Mouse (Mus musculus): ENCODE data around the gene Rhov. TPM values are rescaled to one million over a fixed set of nuclear protein-coding genes. Genes with fewer than 3 reads are reported as not detected.

Rhov gene
- polyA plus RNA-seq, 1 experiment = 0.15 TPM

GRCm38 (mm10) chr2:119229775-119230704 is 41.0 kb downstream of the Rhov start, which contains the start of gene Ppp1r14d:
Gene Ppp1r14d, minus strand, starts transcription at chr2:119229906.
- no peaks in the 10 kb centered on the region for H3K27me3 ChIP-seq (ENCODE audit: control insufficient read depth, insufficient read depth, low read length)
- no peaks in the 10 kb centered on the region for H3K4me1 ChIP-seq (ENCODE audit: control insufficient read depth, insufficient read depth, insufficient read length)
- no peak for TF ChIP-seq CTCF (IDR thresholded peaks at IDR 0.05; ENCODE audit: extremely low read depth, insufficient read depth, insufficient read length, insufficient replicate concordance)
- H3K4me3 ChIP-seq (ENCODE audit: extremely low read depth, insufficient read depth, insufficient read length) = no peak within 1 kb of the TSS
- 70% methylated on average over 6 of the region's 6 CpGs for WGBS
- no peak for DNase-seq (ENCODE audit: low read depth in 1 of 2, low spot score in 2 of 2)
- no peaks in the 10 kb centered on the region for H3K36me3 ChIP-seq (ENCODE audit: control insufficient read depth, insufficient read depth, low read length)
- H3K27ac ChIP-seq (ENCODE audit: insufficient read depth, low read length) = no peak within 1 kb of the TSS

Other genes with a start within 250 kb of the Rhov start
- gene Ccdc32, start 241.9 kb downstream of the Rhov start, polyA plus RNA-seq (2012; rRNA removed) = 3.9 and 4.0 TPM in 2 replicates
- gene Rpusd2, start 236.5 kb downstream of the Rhov start, polyA plus RNA-seq (2012; rRNA removed) = 3.2 and 4.3 TPM in 2 replicates
- gene Knl1, start 224.2 kb downstream of the Rhov start, polyA plus RNA-seq (2012; rRNA removed) = 0.35 and 0.42 TPM in 2 replicates
- gene Rad51, start 158.5 kb downstream of the Rhov start, polyA plus RNA-seq (2012; rRNA removed) = 5.0 and 6.4 TPM in 2 replicates
- 10.1 and 12.7 TPM in 2 replicates for gene Rmdn3, start 114.2 kb downstream of the Rhov start, polyA plus RNA-seq (2012; rRNA removed)
- 3.2 and 4.2 TPM in 2 replicates for gene Gchfr, start 103.5 kb downstream of the Rhov start, polyA plus RNA-seq (2012; rRNA removed)
- gene Gm14137, start 96.8 kb downstream of the Rhov start, polyA plus RNA-seq (2012; rRNA removed) = 0.09 and 0.26 TPM in 2 replicates
- gene Zfyve19, start 62.7 kb downstream of the Rhov start, polyA plus RNA-seq (2012; rRNA removed) = 23.7 and 42.8 TPM in 2 replicates
- gene Dnajc17, start 62.5 kb downstream of the Rhov start, polyA plus RNA-seq (2012; rRNA removed) = 2.9 and 3.5 TPM in 2 replicates
- not detected in 2 replicates for gene Ppp1r14d, start 41.4 kb downstream of the Rhov start, polyA plus RNA-seq (2012; rRNA removed)
- 2.9 and 7.2 TPM in 2 replicates for gene Spint1, start 33.9 kb downstream of the Rhov start, polyA plus RNA-seq (2012; rRNA removed)
- 19.3 and 24.1 TPM in 2 replicates for gene Vps18, start 17.5 kb upstream of the Rhov start, polyA plus RNA-seq (2012; rRNA removed)
- gene Dll4, start 54.5 kb upstream of the Rhov start, polyA plus RNA-seq (2012; rRNA removed) = 5.6 and 6.2 TPM in 2 replicates
- 1.9 and 2.9 TPM in 2 replicates for gene Chac1, start 80.0 kb upstream of the Rhov start, polyA plus RNA-seq (2012; rRNA removed)
- 7.3 and 8.0 TPM in 2 replicates for gene Ino80, start 206.4 kb upstream of the Rhov start, polyA plus RNA-seq (2012; rRNA removed)